Mouse (Mus musculus): Measurements from ENCODE around the gene Stoml2.
A peak's percentile ranks its signal among the peaks of the same experiment; 100 is the strongest.

The Stoml2 gene

DNA sequence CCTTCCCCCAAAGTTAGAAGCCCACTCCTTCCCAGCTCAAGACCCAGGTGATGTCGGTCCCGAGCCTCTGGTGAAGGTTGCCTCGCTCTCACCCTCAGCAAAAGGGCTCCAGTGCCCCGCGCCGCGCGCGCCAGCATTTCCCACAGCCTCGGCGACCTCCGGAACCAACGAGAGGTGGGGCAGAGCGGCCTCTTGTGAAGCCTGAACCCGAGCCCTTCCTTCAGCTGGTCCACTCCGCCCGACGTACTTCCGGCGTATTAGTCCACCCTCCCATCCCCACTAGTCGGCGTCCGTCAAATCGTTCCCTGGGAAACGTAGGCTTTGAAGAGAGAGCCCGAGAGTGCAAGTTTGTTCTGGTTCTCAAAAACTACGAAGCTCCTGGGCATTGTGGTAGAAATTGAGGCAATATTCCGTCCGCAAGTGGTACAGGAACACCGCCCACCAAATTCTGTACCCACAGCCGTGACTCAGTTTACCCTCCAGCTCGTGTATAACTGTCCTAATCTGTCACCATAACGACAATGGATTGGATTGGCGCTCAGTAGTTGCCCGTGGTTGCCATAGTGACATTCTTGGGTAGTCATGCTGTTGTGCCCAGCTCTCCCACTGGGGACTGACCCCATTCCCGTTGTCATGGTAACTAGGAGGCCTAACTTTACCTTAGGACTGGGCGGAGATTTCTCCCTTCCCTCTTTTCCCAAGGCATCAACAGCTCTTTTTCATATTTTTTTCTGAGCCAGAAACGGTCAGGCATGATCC lies at the start of gene Stoml2:
Stoml2 (minus strand) TSS at position 474 of the 759 bp plus-strand sequence.
- DNase-seq (ENCODE audit: inconsistent ontology term): peak; percentile 94

DNA sequence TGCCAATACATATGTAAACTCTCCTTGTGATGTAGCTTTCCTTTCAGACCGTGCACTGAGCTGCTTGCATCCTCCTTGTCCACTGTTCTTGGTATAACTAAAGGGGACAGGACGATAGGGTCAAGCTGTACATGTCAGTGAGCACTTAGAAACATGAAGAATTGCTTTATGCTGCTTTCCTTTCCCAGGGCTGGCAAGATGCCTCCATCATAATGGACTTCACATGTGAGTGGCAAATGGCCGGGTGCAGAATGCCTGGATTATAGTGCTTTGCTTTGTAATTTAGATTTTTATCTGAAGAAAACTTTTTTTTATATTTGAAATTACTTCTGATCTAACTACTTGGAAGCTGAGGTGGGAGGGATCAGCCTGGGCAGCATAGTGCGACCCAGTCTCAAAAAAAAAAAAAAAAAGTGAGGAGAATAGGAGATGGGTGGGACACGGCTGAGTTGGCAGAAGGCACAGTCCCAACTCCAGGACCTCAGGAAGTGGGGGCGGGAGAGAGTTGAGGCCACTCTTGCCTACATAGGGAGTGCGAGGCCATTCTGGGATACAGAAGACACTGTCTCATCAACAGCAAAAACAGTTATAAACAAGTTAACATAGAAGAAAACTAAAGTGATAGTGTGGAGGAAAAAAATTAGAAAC lies 46.7 kb upstream of the Stoml2 start:
- DNase-seq (ENCODE audit: inconsistent ontology term): peak; percentile 6

GRCm38 (mm10) chr4:43074923-43075322 lies 43.4 kb upstream of the Stoml2 start:
- no peak for DNase-seq (ENCODE audit: inconsistent ontology term)

- no peak for DNase-seq (ENCODE audit: inconsistent ontology term)
Measured at GRCm38 (mm10) chr4:43065471-43065870, 34.0 kb upstream of the Stoml2 start.

DNA sequence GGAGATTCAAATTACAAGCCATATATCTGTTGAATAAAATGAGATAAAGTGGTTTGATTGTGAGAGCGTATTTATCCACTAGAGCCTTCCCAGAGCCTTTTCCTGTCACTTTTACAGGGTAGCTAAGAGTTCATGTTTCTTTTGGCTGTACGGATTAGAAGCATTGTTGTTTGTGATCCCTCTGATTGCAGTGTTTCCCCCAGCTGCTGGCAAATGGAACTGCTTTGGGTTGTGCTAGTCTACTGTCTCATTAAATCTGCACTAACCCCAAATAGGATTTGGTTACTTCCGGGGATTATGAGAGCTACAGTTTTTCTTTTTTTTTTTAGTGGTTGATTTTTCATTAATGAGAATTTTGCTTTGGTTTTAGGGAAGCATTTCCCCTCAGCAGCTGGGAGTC lies 28.8 kb upstream of the Stoml2 start:
- no peak for DNase-seq (ENCODE audit: inconsistent ontology term)

DNA sequence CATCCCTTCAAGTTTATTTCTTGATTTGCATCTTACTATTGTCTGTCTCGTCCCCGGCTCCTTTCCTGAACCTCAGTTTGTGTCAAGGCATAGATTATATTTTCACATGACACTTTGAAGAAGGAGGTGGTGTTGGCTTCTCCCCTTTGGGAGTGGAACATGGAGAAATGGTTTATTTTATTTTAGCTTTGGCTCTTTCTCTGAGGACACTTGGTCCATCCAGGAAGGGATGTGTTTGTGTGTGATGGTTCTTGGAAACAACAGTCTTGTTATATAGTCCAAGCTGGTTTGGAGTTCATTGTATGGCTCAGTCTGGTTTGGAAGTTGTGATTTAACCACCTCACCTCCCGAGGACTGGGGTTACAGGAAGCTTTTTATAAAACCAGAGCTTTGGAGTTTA lies 28.2 kb upstream of the Stoml2 start:
- no peak for DNase-seq (ENCODE audit: inconsistent ontology term)

- peak; percentile 97 for DNase-seq (ENCODE audit: inconsistent ontology term)
Measured at GRCm38 (mm10) chr4:43058753-43059654, 27.5 kb upstream of the Stoml2 start, which contains the start of gene Unc13b. Gene Unc13b, plus strand, starts transcription at chr4:43058953.

DNA sequence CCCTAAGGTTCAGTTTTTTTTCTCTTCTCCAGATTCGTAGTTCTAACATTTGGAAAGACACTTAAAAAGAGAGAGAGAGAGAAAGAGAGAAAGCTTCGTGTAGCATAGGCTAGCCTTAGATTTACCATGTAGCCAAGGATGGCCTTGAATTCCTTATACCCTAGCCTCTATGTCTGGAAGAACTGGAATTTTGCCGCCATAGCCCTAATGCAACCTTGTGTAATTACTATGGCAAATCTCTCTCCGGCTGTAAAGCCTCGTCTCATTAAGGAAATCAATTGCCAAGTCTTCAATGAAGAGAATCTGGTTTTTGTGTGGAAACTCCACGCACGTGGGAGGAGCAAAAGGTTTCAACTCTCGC lies 26.9 kb upstream of the Stoml2 start:
- no peak for DNase-seq (ENCODE audit: inconsistent ontology term)

- DNase-seq (ENCODE audit: inconsistent ontology term): no peak
Measured at GRCm38 (mm10) chr4:43057654-43058053, 26.1 kb upstream of the Stoml2 start.

DNA sequence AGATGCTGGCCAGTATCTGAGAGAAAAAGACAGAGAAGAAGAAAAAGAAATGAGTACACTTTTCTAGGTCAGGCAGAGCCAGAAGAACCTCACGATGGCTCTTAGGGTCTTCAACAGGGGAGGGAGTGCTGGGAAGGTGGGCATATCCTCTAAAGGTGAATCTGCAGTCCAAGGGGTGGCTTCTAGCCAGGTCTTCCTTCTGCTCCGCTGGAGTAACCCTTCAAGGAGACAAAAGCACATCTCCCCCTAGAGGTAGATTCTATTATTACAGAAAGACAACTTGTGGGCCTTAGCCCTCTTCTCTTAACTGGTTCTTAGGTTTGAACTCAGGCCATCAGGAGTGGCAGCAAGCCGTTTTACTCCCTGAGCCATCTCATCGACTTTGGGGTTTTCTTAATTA lies 21.1 kb upstream of the Stoml2 start:
- DNase-seq (ENCODE audit: inconsistent ontology term): peak; percentile 44

GRCm38 (mm10) chr4:43047231-43047630 lies 15.7 kb upstream of the Stoml2 start:
- DNase-seq (ENCODE audit: inconsistent ontology term): peak; percentile 78

GRCm38 (mm10) chr4:43046607-43047006 lies 15.1 kb upstream of the Stoml2 start:
- peak; percentile 4 for DNase-seq (ENCODE audit: inconsistent ontology term)

GRCm38 (mm10) chr4:43045659-43046302 lies 14.3 kb upstream of the Stoml2 start, which contains the start of gene Fam214b:
Gene Fam214b, minus strand, starts transcription at chr4:43046220.
- peak; percentile 100 for DNase-seq (ENCODE audit: inconsistent ontology term)

DNA sequence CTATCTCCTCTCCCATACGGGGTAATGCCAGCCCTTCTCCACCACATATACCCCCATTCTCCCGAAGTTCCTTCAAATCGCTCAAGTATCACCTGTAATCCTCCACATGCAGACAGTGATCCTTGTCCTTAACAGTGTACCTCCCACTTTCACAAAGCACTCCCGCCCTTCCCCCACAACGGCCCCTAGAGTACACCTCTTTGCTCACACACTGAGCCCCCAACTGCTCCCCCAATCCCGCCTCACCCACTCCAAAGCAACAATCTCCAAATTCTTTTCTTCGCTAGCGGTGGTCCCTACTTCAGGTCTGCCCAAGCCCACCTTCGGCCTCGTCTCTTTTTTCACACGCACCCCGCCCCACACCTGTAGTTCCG lies 13.8 kb upstream of the Stoml2 start:
- DNase-seq (ENCODE audit: inconsistent ontology term): no peak

GRCm38 (mm10) chr4:43044673-43045072 lies 13.2 kb upstream of the Stoml2 start:
- peak; percentile 19 for DNase-seq (ENCODE audit: inconsistent ontology term)

DNA sequence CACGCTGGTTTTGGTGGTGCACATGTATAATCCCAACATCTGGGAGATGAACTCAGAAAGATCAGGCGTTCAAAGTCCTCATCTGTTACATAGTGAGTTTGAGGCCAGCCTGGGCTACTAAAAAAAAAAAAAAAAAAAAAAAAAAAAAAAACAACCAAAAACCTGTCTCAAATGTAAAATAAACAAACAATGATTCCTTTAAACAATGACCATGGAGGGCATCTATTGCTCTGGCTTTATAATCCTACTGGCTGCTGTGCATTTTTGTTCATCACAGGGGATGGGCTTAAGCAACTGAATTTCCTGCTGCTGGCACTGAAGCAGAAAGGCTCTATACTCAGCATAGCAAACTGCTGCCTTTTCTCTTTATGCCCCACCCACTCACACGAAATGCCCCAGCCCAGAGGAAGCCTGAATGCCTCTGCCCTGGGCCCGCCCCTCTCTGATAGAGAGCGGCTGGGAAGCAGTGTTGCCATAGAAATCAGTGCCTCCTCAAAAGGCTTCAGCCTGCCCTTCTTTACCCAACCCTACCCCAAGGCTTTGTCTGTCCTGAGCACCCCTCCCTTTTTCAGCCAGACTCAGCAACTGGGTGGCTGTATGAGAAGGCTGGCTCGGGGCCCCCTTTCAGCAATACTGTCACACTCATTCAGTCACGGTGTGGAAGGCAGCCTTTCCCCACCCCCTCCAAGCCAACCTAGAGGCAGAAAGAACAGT lies 12.3 kb upstream of the Stoml2 start:
- DNase-seq (ENCODE audit: inconsistent ontology term): peak; percentile 94

DNA sequence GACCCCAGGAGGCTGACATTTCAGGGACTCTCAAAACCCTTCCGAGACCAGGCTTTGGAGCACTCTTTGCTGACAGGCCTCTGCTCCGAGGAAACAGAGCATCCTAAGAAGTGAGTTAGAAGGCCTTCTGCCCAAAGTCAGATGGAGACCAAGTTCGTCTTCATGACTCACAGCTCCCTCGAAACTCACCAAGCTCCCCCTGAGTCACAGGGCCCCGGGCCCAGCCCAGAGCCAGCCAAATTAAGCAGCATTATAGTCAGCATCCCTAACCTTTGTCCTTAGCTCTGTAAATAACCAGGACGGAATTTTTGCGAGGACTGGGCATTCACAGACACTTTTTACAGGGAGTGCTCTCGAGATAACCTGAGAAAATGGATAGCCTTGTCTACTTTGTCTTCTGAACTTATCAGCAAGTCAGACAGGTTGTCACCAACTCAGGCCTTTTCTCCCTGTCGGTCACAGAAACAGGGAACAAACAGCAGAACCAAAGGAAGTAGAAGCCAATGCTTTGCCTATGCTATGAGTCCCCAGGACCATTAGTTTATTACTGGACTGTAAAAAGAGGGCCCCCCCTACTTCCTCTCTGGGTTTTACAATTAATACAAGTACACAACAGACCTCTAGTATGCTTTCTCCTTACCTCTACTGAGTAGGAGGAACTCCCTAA lies 9.5 kb upstream of the Stoml2 start:
- peak; percentile 68 for DNase-seq (ENCODE audit: inconsistent ontology term)

- DNase-seq (ENCODE audit: inconsistent ontology term): peak; percentile 100
Measured at GRCm38 (mm10) chr4:43040114-43040572, 8.6 kb upstream of the Stoml2 start.

GRCm38 (mm10) chr4:43039609-43040008 lies 8.1 kb upstream of the Stoml2 start:
- peak; percentile 35 for DNase-seq (ENCODE audit: inconsistent ontology term)
